Mouse (Mus musculus) small intestine, adult 2 months (tissue): ENCODE results near the gene Osbpl7.

Source experiments
- CTCF ChIP-seq: fragments of 200-500 bp; IDR thresholded peaks from 2 replicates; pipeline ENCODE4 v1.5.1; 2012; ENCODE audit warnings: low read depth, mild to moderate bottlenecking, control low read depth, inconsistent platforms, low read length, moderate library complexity, mixed read lengths; ENCODE audit not compliant: insufficient replicate concordance, insufficient read length; ENCODE audit errors: extremely low read depth
- POLR2A ChIP-seq: fragments of 200-500 bp; IDR thresholded peaks from 2 replicates; pipeline ENCODE4 v1.6.1; 2012; ENCODE audit warnings: low read depth, mild to moderate bottlenecking, control low read depth, inconsistent platforms, low read length, moderate library complexity

- TF ChIP-seq POLR2A (no peak), CTCF (no peak)
These were observed 65.4 kb downstream of the Osbpl7 start for GRCm38 (mm10) chr11:97115797-97116196.
